Mouse (Mus musculus) heart, embryonic 11.5 days (tissue): Measurements from ENCODE around the gene Sgpp1. TPM values are rescaled to one million over a fixed set of nuclear protein-coding genes. Genes with fewer than 3 reads are reported as not detected.

ENCODE experiments used
- ATAC-seq: fragments of 200-750 bp; cut with Nextera tagmentation; replicated peaks from 2 replicates; pipeline ENCODE4 v1.8.0; 2017; ENCODE audit warnings: moderate library complexity; ENCODE audit not compliant: insufficient number of reproducible peaks, low FRiP score, low TSS enrichment
- H3K27ac ChIP-seq: fragments of 300-500 bp; sonication (generic); 2 replicates; pipeline ENCODE4 v1.5.1; 2014; ENCODE audit warnings: mild to moderate bottlenecking, low read depth, low read length
- H3K27me3 ChIP-seq: fragments of 300-500 bp; sonication (generic); 2 replicates; pipeline ENCODE4 v1.6.1; 2014; ENCODE audit warnings: mild to moderate bottlenecking, low read length, mixed read lengths; ENCODE audit not compliant: control insufficient read depth, insufficient read depth
- H3K36me3 ChIP-seq: fragments of 300-500 bp; sonication (generic); 2 replicates; pipeline ENCODE4 v1.6.1; 2014; ENCODE audit warnings: mild to moderate bottlenecking, low read length, moderate library complexity, mixed read lengths; ENCODE audit not compliant: control insufficient read depth, insufficient read depth
- H3K4me1 ChIP-seq: fragments of 300-500 bp; sonication (generic); 2 replicates; pipeline ENCODE4 v1.6.1; 2014; ENCODE audit warnings: low read length; ENCODE audit not compliant: control insufficient read depth, insufficient read depth
- H3K4me2 ChIP-seq: fragments of 300-500 bp; sonication (generic); 2 replicates; pipeline ENCODE4 v1.6.1; 2014; ENCODE audit warnings: mild to moderate bottlenecking, moderate library complexity
- H3K4me3 ChIP-seq: fragments of 300-500 bp; sonication (generic); 2 replicates; pipeline ENCODE4 v1.5.1; 2014; ENCODE audit warnings: low read depth, low read length
- H3K9ac ChIP-seq: fragments of 300-500 bp; sonication (generic); 2 replicates; pipeline ENCODE4 v1.6.1; 2014; ENCODE audit warnings: mild to moderate bottlenecking, low read depth, low read length, moderate library complexity
- H3K9me3 ChIP-seq: fragments of 300-500 bp; sonication (generic); replicated peaks from 2 replicates; pipeline ENCODE4 v1.6.1; 2016; ENCODE audit warnings: low read length; ENCODE audit not compliant: control insufficient read depth
- WGBS: fragments of 180-500 bp; shearing (Covaris S2); extraction: QIAGEN DNeasy Blood & Tissue Kit; methylation state at CpG from one replicate; pipeline ENCODE4 v1.1.7; 2014; ENCODE audit not compliant: insufficient replicate concordance; 5-methylcytosine and 5-hydroxymethylcytosine counted together
- polyA plus RNA-seq: library from polyadenylated mRNA; unstranded; fragments of >200 nt; fragmentation: Nextera tagmentation; extraction: Ambion mirVana; gene quantifications from 2 replicates; pipeline ENCODE4 v1.2.1, GENCODE M21; 2014

Sgpp1 gene
- polyA plus RNA-seq, 1 experiment from 2014 or later: 17.1 TPM

GRCm38 (mm10) chr12:75739611-75740010 is 4.1 kb upstream of the Sgpp1 start:
- 41% methylated on average over 2 of the region's 2 CpGs for WGBS
- no peak overlapping the region for H3K9ac ChIP-seq
- H3K9me3 ChIP-seq: no peaks in the 10 kb centered on the region
- no peaks in the 10 kb centered on the region for H3K36me3 ChIP-seq
- no peaks in the 10 kb centered on the region for H3K27me3 ChIP-seq
- no peak overlapping the region for H3K4me2 ChIP-seq
- no peak overlapping the region for H3K27ac ChIP-seq
- H3K4me1 ChIP-seq: 0 out of 2 replicates have a peak, but pooled peaks cover 4% of the 10 kb centered on the region
- H3K4me3 ChIP-seq: no peak overlapping the region
- ATAC-seq: no peak

DNA sequence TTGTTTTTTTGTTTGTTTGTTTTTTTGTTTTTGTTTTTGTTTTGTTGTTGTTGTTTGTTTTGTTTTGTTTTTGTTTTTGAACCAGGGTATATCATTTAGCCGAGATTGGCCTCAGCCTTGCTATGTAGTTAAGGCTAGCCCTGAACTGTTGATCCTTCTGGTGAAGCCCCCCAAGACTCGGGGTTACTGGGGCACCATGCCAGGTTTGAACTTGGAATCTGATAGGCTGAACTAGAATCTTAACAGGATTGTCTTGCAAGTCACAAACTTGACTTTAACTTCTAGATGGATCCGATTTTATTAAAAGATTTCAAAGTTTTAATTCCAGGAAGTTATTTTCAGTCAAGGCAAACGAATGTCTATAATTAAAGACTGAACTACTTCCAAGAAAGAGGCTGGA is 767 bp upstream of the Sgpp1 start:
- Histone ChIP-seq H3K27ac (no peak overlapping the region), H3K9me3 (no peaks in the 10 kb centered on the region), H3K36me3 (no peaks in the 10 kb centered on the region), H3K27me3 (no peaks in the 10 kb centered on the region), H3K4me2 (peak overlapping the region; percentile 97), H3K9ac (no peak overlapping the region), H3K4me1 (peaks cover 6% of the 10 kb centered on the region), H3K4me3 (no peak overlapping the region; the same call in 1 of the 2 replicates)
- 79% methylated on average over 4 of the region's 4 CpGs for WGBS
- ATAC-seq: no peak

GRCm38 (mm10) chr12:75734891-75735245 is 661 bp downstream of the Sgpp1 start:
- no peaks in the 10 kb centered on the region for H3K27me3 ChIP-seq
- no peaks in the 10 kb centered on the region for H3K9me3 ChIP-seq
- H3K9ac ChIP-seq: peak overlapping the region; percentile 95
- H3K4me3 ChIP-seq: peak overlapping the region; percentile 74
- WGBS: 1% methylated on average over 15 of the region's 17 CpGs
- H3K4me1 ChIP-seq: peaks cover 6% of the 10 kb centered on the region
- no peak for ATAC-seq
- H3K4me2 ChIP-seq: peak overlapping the region; percentile 97
- H3K36me3 ChIP-seq: no peaks in the 10 kb centered on the region
- no peak overlapping the region for H3K27ac ChIP-seq

DNA sequence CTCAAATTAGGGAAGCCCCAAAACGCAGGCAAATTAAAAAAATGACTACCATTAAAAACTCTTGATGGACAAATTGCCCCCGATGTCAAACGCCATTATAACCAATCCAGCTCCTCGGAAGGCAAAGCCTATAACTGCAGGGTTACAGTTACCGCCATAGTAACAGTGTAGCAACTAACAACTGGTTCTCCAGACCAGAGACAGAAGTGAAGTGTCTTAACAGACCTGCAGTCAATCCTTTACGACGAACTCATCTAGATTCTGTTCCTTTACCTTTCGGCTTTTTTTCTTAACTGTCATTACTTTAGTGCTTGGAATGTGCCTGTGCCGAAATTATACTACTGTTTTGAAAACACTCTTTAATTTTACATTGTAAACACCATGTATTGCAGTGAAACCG is 1.4 kb downstream of the Sgpp1 start:
- Histone ChIP-seq H3K27ac (no peak overlapping the region), H3K4me3 (peak overlapping the region; percentile 74), H3K4me2 (peak overlapping the region; percentile 97), H3K9me3 (no peaks in the 10 kb centered on the region), H3K27me3 (no peaks in the 10 kb centered on the region), H3K9ac (peak overlapping the region; percentile 95), H3K36me3 (no peaks in the 10 kb centered on the region), H3K4me1 (peaks cover 6% of the 10 kb centered on the region)
- WGBS: 24% methylated on average over 10 of the region's 10 CpGs
- no peak for ATAC-seq

- WGBS: 33% methylated on average over 7 of the region's 7 CpGs
- peak overlapping the region; percentile 97 for H3K4me2 ChIP-seq
- H3K36me3 ChIP-seq: 0 out of 2 replicates have a peak, but pooled peaks cover 3% of the 10 kb centered on the region
- no peak overlapping the region for H3K27ac ChIP-seq
- peaks cover 6% of the 10 kb centered on the region for H3K4me1 ChIP-seq
- ATAC-seq: no peak
- H3K9ac ChIP-seq: peak overlapping the region; percentile 58; the same call in 1 of the 2 replicates
- no peaks in the 10 kb centered on the region for H3K27me3 ChIP-seq
- peak overlapping the region; percentile 74 for H3K4me3 ChIP-seq
- H3K9me3 ChIP-seq: no peaks in the 10 kb centered on the region
These were observed 2.0 kb downstream of the Sgpp1 start for GRCm38 (mm10) chr12:75733331-75734070.

- no peak overlapping the region for H3K4me3 ChIP-seq
- H3K9ac ChIP-seq: no peak overlapping the region
- no peaks in the 10 kb centered on the region for H3K9me3 ChIP-seq
- no peak overlapping the region for H3K4me2 ChIP-seq
- WGBS: 58% methylated on average over 6 of the region's 6 CpGs
- peaks cover 5% of the 10 kb centered on the region; the same call in 1 of the 2 replicates for H3K36me3 ChIP-seq
- ATAC-seq: no peak
- peaks cover 6% of the 10 kb centered on the region for H3K4me1 ChIP-seq
- H3K27me3 ChIP-seq: no peaks in the 10 kb centered on the region
- no peak overlapping the region for H3K27ac ChIP-seq
These were observed 3.5 kb downstream of the Sgpp1 start for GRCm38 (mm10) chr12:75731927-75732443.

DNA sequence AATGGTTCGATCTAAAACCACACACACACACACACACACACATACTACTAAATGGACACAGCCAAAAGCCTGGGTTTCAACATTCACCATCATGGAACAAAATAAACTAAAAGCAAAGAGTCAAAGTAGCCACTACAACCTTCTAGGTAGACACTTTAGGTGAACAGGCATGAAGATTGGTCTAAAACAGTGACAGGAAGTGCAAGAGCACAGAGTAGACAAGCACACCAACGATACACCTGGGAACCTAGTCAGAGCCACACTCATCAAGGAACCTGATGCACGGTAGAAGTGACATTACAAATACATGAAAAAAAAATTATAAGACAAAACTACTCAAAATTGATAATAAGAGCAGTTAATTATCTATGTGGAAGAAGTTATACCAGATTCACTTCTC is 4.0 kb downstream of the Sgpp1 start:
- Histone ChIP-seq H3K4me1 (peaks cover 6% of the 10 kb centered on the region), H3K4me3 (no peak overlapping the region), H3K9ac (no peak overlapping the region), H3K27ac (no peak overlapping the region), H3K4me2 (no peak overlapping the region), H3K27me3 (no peaks in the 10 kb centered on the region), H3K9me3 (no peaks in the 10 kb centered on the region), H3K36me3 (peaks cover 5% of the 10 kb centered on the region; the same call in 1 of the 2 replicates)
- ATAC-seq: no peak
- WGBS: 85% methylated on average over 3 of the region's 3 CpGs

GRCm38 (mm10) chr12:75730458-75730857 is 5.1 kb downstream of the Sgpp1 start:
- H3K4me1 ChIP-seq: peaks cover 6% of the 10 kb centered on the region
- H3K36me3 ChIP-seq: peaks cover 5% of the 10 kb centered on the region; the same call in 1 of the 2 replicates
- no peaks in the 10 kb centered on the region for H3K27me3 ChIP-seq
- no peaks in the 10 kb centered on the region for H3K9me3 ChIP-seq
- WGBS: 65% methylated on average over 4 of the region's 4 CpGs
- H3K4me2 ChIP-seq: no peak overlapping the region
- ATAC-seq: no peak
- H3K9ac ChIP-seq: no peak overlapping the region
- H3K4me3 ChIP-seq: no peak overlapping the region
- no peak overlapping the region for H3K27ac ChIP-seq

GRCm38 (mm10) chr12:75729876-75730275 is 5.7 kb downstream of the Sgpp1 start:
- H3K4me1 ChIP-seq: peaks cover 6% of the 10 kb centered on the region
- H3K9ac ChIP-seq: no peak overlapping the region
- no peaks in the 10 kb centered on the region for H3K27me3 ChIP-seq
- H3K9me3 ChIP-seq: no peaks in the 10 kb centered on the region
- peaks cover 5% of the 10 kb centered on the region; the same call in 1 of the 2 replicates for H3K36me3 ChIP-seq
- no peak overlapping the region for H3K27ac ChIP-seq
- ATAC-seq: no peak
- no peak overlapping the region for H3K4me3 ChIP-seq
- no peak overlapping the region for H3K4me2 ChIP-seq
- WGBS: 32% methylated on average over 1 of the region's 1 CpGs
